Mouse (Mus musculus): ENCODE data around the gene Minos1. TPM values are rescaled to one million over a fixed set of nuclear protein-coding genes. Genes with fewer than 3 reads are reported as not detected.

The Minos1 gene
- polyA plus RNA-seq, 1 experiment from 2014 or later = 818 TPM

DNA sequence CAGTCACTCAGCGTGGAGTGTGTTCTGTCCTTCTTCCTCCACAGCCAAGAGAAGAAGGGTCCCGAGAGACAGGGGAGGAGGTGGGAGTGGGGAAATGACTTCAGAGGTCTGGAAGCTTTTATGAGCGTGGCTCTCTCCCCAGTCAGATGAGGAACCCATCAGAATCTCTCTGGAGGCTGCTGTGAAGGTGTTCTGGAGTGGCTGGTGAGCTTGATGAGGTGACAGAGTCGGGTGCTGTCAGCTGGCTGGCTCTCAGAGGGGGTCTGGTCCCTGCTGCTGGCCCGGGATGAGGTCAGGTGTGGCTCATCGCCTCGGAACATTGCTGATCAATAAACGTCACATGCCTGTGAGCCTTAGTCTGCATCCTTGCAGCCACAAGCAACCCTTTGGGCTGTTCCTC is 36.2 kb upstream of the Minos1 start:
- WGBS = 44% methylated on average over 8 of the region's 8 CpGs
- H3K27me3 ChIP-seq = no peaks in the 10 kb centered on the region
- ATAC-seq (replicated peaks; ENCODE audit: insufficient number of reproducible peaks, insufficient read depth, low FRiP score, low read depth) = no peak

GRCm38 (mm10) chr4:139166244-139166643 is 35.3 kb upstream of the Minos1 start:
- no peaks in the 10 kb centered on the region for H3K27me3 ChIP-seq
- H3K4me2 ChIP-seq = no peak overlapping the region
- no peak overlapping the region for H3K9ac ChIP-seq
- H3K36me3 ChIP-seq = no peaks in the 10 kb centered on the region
- H3K4me3 ChIP-seq = no peak overlapping the region
- H3K27ac ChIP-seq = no peak overlapping the region
- H3K4me1 ChIP-seq (replicated peaks) = peaks cover 5% of the 10 kb centered on the region
- ATAC-seq (replicated peaks; ENCODE audit: insufficient number of reproducible peaks, insufficient read depth, low FRiP score, low read depth) = no peak
- 76% methylated on average over 8 of the region's 8 CpGs for WGBS
- H3K9me3 ChIP-seq (replicated peaks) = no peaks in the 10 kb centered on the region

More for the DNA sequence above, 36.2 kb upstream of the Minos1 start:
- Histone ChIP-seq H3K4me1 (replicated peaks) (peaks cover 5% of the 10 kb centered on the region), H3K9me3 (replicated peaks) (no peaks in the 10 kb centered on the region), H3K36me3 (no peaks in the 10 kb centered on the region), H3K4me2 (no peak overlapping the region), H3K27ac (no peak overlapping the region), H3K9ac (no peak overlapping the region), H3K4me3 (no peak overlapping the region)

- Histone ChIP-seq H3K27me3 (no peaks in the 10 kb centered on the region), H3K27ac (no peak overlapping the region), H3K9me3 (replicated peaks) (no peaks in the 10 kb centered on the region), H3K4me1 (replicated peaks) (peaks cover 5% of the 10 kb centered on the region), H3K9ac (no peak overlapping the region), H3K4me2 (no peak overlapping the region), H3K36me3 (no peaks in the 10 kb centered on the region), H3K4me3 (no peak overlapping the region)
- WGBS = 80% methylated on average over 8 of the region's 8 CpGs
- no peak for ATAC-seq (replicated peaks; ENCODE audit: insufficient number of reproducible peaks, insufficient read depth, low FRiP score, low read depth)
These were observed 34.3 kb upstream of the Minos1 start for GRCm38 (mm10) chr4:139165259-139165658.

- Histone ChIP-seq H3K27ac (no peak overlapping the region), H3K36me3 (no peaks in the 10 kb centered on the region), H3K4me3 (no peak overlapping the region), H3K4me1 (replicated peaks) (no peaks in the 10 kb centered on the region), H3K9ac (no peak overlapping the region), H3K4me2 (no peak overlapping the region), H3K27me3 (no peaks in the 10 kb centered on the region), H3K9me3 (replicated peaks) (no peaks in the 10 kb centered on the region)
- WGBS = 85% methylated on average over 6 of the region's 6 CpGs
- no peak for ATAC-seq (replicated peaks; ENCODE audit: insufficient number of reproducible peaks, insufficient read depth, low FRiP score, low read depth)
These were observed 33.2 kb upstream of the Minos1 start for GRCm38 (mm10) chr4:139164082-139164481.

DNA sequence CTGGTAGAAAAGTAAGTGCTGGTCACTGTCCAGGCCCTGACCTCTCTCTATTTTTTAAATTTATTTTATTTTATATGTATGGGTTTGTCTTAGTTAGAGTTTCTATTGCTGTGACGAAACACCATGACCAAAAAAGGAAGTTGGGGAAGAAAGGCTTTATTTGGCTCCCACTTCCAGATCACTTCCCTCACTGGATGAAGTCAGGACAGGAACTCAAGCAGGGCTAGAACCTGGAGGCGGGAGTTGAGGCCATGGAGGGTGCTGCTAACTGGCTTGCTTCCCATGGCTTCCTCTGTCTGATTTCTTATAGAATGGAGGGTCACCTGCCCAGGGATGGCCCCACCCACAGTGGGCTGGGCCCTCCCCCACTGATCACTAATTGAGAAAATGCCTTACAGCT is 30.2 kb upstream of the Minos1 start:
- H3K9me3 ChIP-seq (replicated peaks) = no peaks in the 10 kb centered on the region
- no peaks in the 10 kb centered on the region for H3K36me3 ChIP-seq
- H3K4me3 ChIP-seq = no peak overlapping the region
- H3K9ac ChIP-seq = no peak overlapping the region
- H3K27me3 ChIP-seq = no peaks in the 10 kb centered on the region
- no peak overlapping the region for H3K4me2 ChIP-seq
- no peaks in the 10 kb centered on the region for H3K4me1 ChIP-seq (replicated peaks)
- no peak for ATAC-seq (replicated peaks; ENCODE audit: insufficient number of reproducible peaks, insufficient read depth, low FRiP score, low read depth)
- H3K27ac ChIP-seq = no peak overlapping the region
- WGBS = 60% methylated on average over 2 of the region's 2 CpGs

- Histone ChIP-seq H3K27me3 (no peaks in the 10 kb centered on the region), H3K4me2 (no peak overlapping the region), H3K36me3 (no peaks in the 10 kb centered on the region), H3K9ac (no peak overlapping the region), H3K4me3 (no peak overlapping the region), H3K9me3 (replicated peaks) (no peaks in the 10 kb centered on the region), H3K27ac (no peak overlapping the region), H3K4me1 (replicated peaks) (0 out of 2 replicates have a peak, but pooled peaks cover 2% of the 10 kb centered on the region)
- no peak for ATAC-seq (replicated peaks; ENCODE audit: insufficient number of reproducible peaks, insufficient read depth, low FRiP score, low read depth)
- WGBS = 77% methylated on average over 14 of the region's 14 CpGs
These were observed 27.4 kb upstream of the Minos1 start for GRCm38 (mm10) chr4:139158350-139158749.

DNA sequence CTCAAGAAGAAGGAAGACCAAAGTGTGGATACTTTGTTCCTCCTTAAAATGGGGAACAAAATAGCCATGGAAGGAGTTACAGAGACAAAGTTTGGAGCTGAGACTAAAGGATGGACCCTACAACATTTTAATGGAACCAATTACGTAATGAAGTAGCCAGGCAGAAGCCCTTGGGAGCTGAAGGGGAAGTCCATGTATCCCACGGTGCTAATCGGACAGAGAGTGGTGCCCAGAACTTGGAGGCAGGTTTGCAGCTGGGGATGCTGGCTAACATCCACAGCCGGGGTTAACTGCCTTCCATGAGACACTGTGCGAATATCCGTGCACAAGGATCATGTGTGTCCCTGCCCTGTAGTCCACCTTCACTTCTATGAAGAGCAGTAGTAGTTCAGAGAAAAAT is 25.6 kb upstream of the Minos1 start:
- Histone ChIP-seq H3K27ac (no peak overlapping the region), H3K27me3 (no peaks in the 10 kb centered on the region), H3K4me3 (no peak overlapping the region), H3K4me2 (no peak overlapping the region), H3K36me3 (no peaks in the 10 kb centered on the region), H3K9me3 (replicated peaks) (no peaks in the 10 kb centered on the region), H3K9ac (no peak overlapping the region), H3K4me1 (replicated peaks) (0 out of 2 replicates have a peak, but pooled peaks cover 2% of the 10 kb centered on the region)
- ATAC-seq (replicated peaks; ENCODE audit: insufficient number of reproducible peaks, insufficient read depth, low FRiP score, low read depth) = no peak
- 86% methylated on average over 6 of the region's 6 CpGs for WGBS

- Histone ChIP-seq H3K9ac (no peak overlapping the region), H3K9me3 (replicated peaks) (no peaks in the 10 kb centered on the region), H3K4me2 (no peak overlapping the region), H3K27me3 (no peaks in the 10 kb centered on the region), H3K4me1 (replicated peaks) (0 out of 2 replicates have a peak, but pooled peaks cover 2% of the 10 kb centered on the region), H3K4me3 (no peak overlapping the region), H3K36me3 (no peaks in the 10 kb centered on the region), H3K27ac (no peak overlapping the region)
- no peak for ATAC-seq (replicated peaks; ENCODE audit: insufficient number of reproducible peaks, insufficient read depth, low FRiP score, low read depth)
- WGBS = 61% methylated on average over 20 of the region's 20 CpGs
These were observed 23.8 kb upstream of the Minos1 start for GRCm38 (mm10) chr4:139154576-139155307.

GRCm38 (mm10) chr4:139151370-139151769 is 20.5 kb upstream of the Minos1 start:
- no peak overlapping the region for H3K9ac ChIP-seq
- H3K36me3 ChIP-seq = no peaks in the 10 kb centered on the region
- no peak overlapping the region for H3K4me2 ChIP-seq
- H3K4me1 ChIP-seq (replicated peaks) = 0 out of 2 replicates have a peak, but pooled peaks cover 2% of the 10 kb centered on the region
- H3K27ac ChIP-seq = no peak overlapping the region
- 0 out of 2 replicates have a peak, but pooled peaks cover 4% of the 10 kb centered on the region for H3K9me3 ChIP-seq (replicated peaks)
- no peak overlapping the region for H3K4me3 ChIP-seq
- no peaks in the 10 kb centered on the region for H3K27me3 ChIP-seq
- no peak for ATAC-seq (replicated peaks; ENCODE audit: insufficient number of reproducible peaks, insufficient read depth, low FRiP score, low read depth)
- 59% methylated on average over 6 of the region's 6 CpGs for WGBS

GRCm38 (mm10) chr4:139146760-139147159 is 15.8 kb upstream of the Minos1 start:
- Histone ChIP-seq H3K36me3 (no peaks in the 10 kb centered on the region), H3K9me3 (replicated peaks) (0 out of 2 replicates have a peak, but pooled peaks cover 4% of the 10 kb centered on the region), H3K4me1 (replicated peaks) (no peaks in the 10 kb centered on the region), H3K4me2 (no peak overlapping the region), H3K9ac (no peak overlapping the region), H3K27ac (no peak overlapping the region), H3K4me3 (no peak overlapping the region), H3K27me3 (no peaks in the 10 kb centered on the region)
- WGBS = 53% methylated on average over 5 of the region's 5 CpGs
- ATAC-seq (replicated peaks; ENCODE audit: insufficient number of reproducible peaks, insufficient read depth, low FRiP score, low read depth) = no peak

DNA sequence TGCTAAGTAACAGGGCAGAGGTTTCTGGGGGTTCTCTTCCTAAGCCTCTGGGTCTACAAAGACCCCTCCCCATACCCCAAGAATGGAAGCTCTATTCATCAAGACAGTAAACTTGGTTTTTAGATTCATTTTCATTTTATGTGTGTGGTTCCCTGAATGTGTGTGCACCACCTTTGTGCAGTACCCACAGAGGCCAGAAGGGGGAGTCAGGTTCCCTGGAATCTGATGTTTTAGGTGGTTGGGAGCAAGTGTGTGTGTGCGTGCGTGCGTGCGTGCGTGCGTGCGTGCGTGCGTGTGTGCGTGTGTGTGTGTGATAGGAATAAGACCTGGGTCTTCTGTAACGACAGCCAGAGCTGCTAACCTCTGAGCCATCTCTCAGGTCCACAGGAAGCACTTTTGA is 14.2 kb upstream of the Minos1 start:
- Histone ChIP-seq H3K27ac (no peak overlapping the region), H3K9ac (no peak overlapping the region), H3K4me2 (no peak overlapping the region), H3K4me3 (no peak overlapping the region), H3K27me3 (no peaks in the 10 kb centered on the region), H3K9me3 (replicated peaks) (0 out of 2 replicates have a peak, but pooled peaks cover 4% of the 10 kb centered on the region), H3K36me3 (no peaks in the 10 kb centered on the region), H3K4me1 (replicated peaks) (no peaks in the 10 kb centered on the region)
- WGBS = 92% methylated on average over 11 of the region's 11 CpGs
- no peak for ATAC-seq (replicated peaks; ENCODE audit: insufficient number of reproducible peaks, insufficient read depth, low FRiP score, low read depth)

DNA sequence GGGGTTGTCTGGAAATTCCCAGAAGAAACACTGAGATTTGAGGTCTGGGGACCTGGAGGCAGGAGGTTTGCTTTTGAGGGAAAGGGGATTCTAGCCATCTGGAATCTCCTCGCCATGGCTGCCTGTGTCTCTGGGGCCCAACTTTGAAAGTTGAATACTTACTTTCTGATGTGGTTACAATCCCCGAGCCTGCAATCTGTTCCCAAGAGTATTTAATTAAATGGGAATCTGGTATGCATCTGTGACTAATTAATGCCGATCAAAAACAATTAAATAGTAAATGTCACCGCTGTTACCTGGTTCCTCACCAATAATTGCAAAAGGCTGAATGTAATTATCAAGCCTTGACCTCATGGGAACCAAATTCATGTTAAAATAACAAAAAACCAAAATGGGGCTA is 13.7 kb upstream of the Minos1 start:
- Histone ChIP-seq H3K27ac (no peak overlapping the region), H3K36me3 (no peaks in the 10 kb centered on the region), H3K27me3 (no peaks in the 10 kb centered on the region), H3K9me3 (replicated peaks) (0 out of 2 replicates have a peak, but pooled peaks cover 4% of the 10 kb centered on the region), H3K4me3 (no peak overlapping the region), H3K4me2 (no peak overlapping the region), H3K9ac (no peak overlapping the region), H3K4me1 (replicated peaks) (no peaks in the 10 kb centered on the region)
- no peak for ATAC-seq (replicated peaks; ENCODE audit: insufficient number of reproducible peaks, insufficient read depth, low FRiP score, low read depth)
- WGBS = 82% methylated on average over 4 of the region's 4 CpGs
